Mouse (Mus musculus) forebrain, embryonic 14.5 days (tissue): ENCODE measurements around the gene Aco1. TPM values are rescaled to one million over a fixed set of nuclear protein-coding genes. Genes with fewer than 3 reads are reported as not detected.

Experiments used
- ATAC-seq: fragments of 200-750 bp; cut with Nextera tagmentation; 2 replicates; pipeline ENCODE4 v1.8.0; 2017; ENCODE audit warnings: mild to moderate bottlenecking, moderate library complexity
- DNase-seq: peaks from one replicate; pipeline ENCODE4 v3.0.0-alpha.2; 2015; ENCODE audit warnings: low spot score
- H3K27ac ChIP-seq: fragments of 300-500 bp; sonication (generic); 2 replicates; pipeline ENCODE4 v1.5.1; 2014; ENCODE audit warnings: low read depth, mild to moderate bottlenecking, control low read depth, low read length, moderate library complexity
- H3K27me3 ChIP-seq: fragments of 300-500 bp; sonication (generic); replicated peaks from 2 replicates; pipeline ENCODE4 v1.6.1; 2014; ENCODE audit warnings: low read length, control low read depth, mixed read lengths; ENCODE audit not compliant: control insufficient read depth, insufficient read depth
- H3K36me3 ChIP-seq: fragments of 300-500 bp; sonication (generic); 2 replicates; pipeline ENCODE4 v1.6.1; 2014; ENCODE audit warnings: low read length, control low read depth; ENCODE audit not compliant: control insufficient read depth, insufficient read depth
- H3K4me1 ChIP-seq: fragments of 300-500 bp; sonication (generic); 2 replicates; pipeline ENCODE4 v1.6.1; 2014; ENCODE audit warnings: antibody characterized with exemption, low read length, control low read depth; ENCODE audit not compliant: control insufficient read depth, insufficient read depth
- H3K4me2 ChIP-seq: fragments of 300-500 bp; sonication (generic); 2 replicates; pipeline ENCODE4 v1.6.1; 2014; ENCODE audit warnings: mild to moderate bottlenecking, control low read depth, low read length
- H3K4me3 ChIP-seq: fragments of 300-500 bp; sonication (generic); 2 replicates; pipeline ENCODE4 v1.5.1; 2014; ENCODE audit warnings: low read depth, low read length, control low read depth
- H3K9ac ChIP-seq: fragments of 300-500 bp; sonication (generic); 2 replicates; pipeline ENCODE4 v1.6.1; 2014; ENCODE audit warnings: mild to moderate bottlenecking, low read length, control low read depth, moderate library complexity
- H3K9me3 ChIP-seq: fragments of 300-500 bp; sonication (generic); replicated peaks from 2 replicates; pipeline ENCODE4 v1.6.1; 2016; ENCODE audit warnings: low read length, control low read depth, mixed read lengths; ENCODE audit not compliant: control insufficient read depth
- WGBS: fragments of 180-500 bp; shearing (Covaris S2); extraction: QIAGEN DNeasy Blood & Tissue Kit; methylation state at CpG from one replicate; pipeline ENCODE4 v1.1.7; 2014; 5-methylcytosine and 5-hydroxymethylcytosine counted together
- polyA plus RNA-seq: library from polyadenylated mRNA; unstranded; fragments of >200 nt; fragmentation: Nextera tagmentation; extraction: Ambion mirVana; gene quantifications from 2 replicates; pipeline ENCODE4 v1.2.1, GENCODE M21; 2014

Gene Aco1
- polyA plus RNA-seq, 1 experiment from 2014 or later, result 50.9 TPM

DNA sequence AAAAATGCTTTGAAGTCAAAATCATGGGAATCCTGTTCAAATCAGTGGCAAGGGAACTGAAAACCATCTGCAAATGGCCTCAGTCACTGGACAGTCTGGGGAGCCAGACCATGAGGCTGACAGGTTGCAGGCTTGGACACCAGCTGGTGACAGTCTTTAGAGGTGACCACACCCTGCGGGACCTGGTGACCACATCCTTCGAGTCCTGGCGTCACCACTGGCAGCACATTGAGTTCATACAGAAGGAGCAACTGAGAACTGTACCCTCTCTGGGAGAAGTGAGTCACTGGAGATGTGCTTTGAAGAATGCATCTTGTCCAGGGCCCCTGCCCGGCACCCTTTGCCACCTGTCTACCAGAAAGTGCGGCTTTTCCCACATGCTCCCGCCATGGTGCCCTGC is 86.8 kb downstream of the Aco1 start:
- DNase-seq, result no peak
- 95% methylated on average over 6 of the region's 6 CpGs for WGBS

DNA sequence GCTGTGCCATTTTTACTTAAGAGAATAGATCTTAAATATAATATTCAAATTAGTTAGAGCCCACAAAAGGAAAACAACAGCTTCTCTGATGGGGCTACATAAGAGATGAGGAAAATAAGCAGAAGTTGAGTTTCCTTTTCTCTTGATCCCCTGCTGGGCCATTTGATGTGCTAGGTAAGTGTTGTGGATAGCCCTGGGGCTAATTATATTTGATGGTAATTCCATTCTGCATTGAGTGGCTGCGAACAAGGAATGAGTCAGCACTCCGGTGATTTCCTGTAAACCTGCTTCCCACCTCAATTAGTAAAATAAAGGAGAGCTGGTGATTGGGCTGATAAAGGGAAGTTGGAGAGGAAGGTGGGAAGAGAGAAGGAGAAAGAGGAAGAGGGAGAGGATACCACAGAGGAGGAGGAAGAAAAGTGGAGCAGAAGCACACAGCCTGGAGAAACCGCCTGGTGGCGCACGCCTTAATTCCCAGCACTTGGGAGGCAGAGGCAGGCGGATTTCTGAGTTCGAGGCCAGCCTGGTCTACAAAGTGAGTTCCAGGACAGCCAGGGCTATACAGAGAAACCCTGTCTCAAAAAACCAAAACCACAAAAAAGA is 90.3 kb downstream of the Aco1 start:
- Histone ChIP-seq H3K9ac (no peak overlapping the region), H3K36me3 (no peaks in the 10 kb centered on the region), H3K27me3 (no peaks in the 10 kb centered on the region), H3K4me1 (no peaks in the 10 kb centered on the region), H3K27ac (no peak overlapping the region), H3K4me3 (no peak overlapping the region), H3K4me2 (no peak overlapping the region), H3K9me3 (no peaks in the 10 kb centered on the region)
- WGBS, result 92% methylated on average over 7 of the region's 7 CpGs
- DNase-seq (no peak), ATAC-seq (no peak)

More for the DNA sequence above, 86.8 kb downstream of the Aco1 start:
- no peaks in the 10 kb centered on the region for H3K4me1 ChIP-seq
- no peaks in the 10 kb centered on the region for H3K36me3 ChIP-seq
- no peak overlapping the region for H3K9ac ChIP-seq
- H3K4me2 ChIP-seq, result no peak overlapping the region
- no peaks in the 10 kb centered on the region for H3K9me3 ChIP-seq
- no peak for ATAC-seq
- H3K4me3 ChIP-seq, result no peak overlapping the region
- H3K27ac ChIP-seq, result no peak overlapping the region
- H3K27me3 ChIP-seq, result no peaks in the 10 kb centered on the region

DNA sequence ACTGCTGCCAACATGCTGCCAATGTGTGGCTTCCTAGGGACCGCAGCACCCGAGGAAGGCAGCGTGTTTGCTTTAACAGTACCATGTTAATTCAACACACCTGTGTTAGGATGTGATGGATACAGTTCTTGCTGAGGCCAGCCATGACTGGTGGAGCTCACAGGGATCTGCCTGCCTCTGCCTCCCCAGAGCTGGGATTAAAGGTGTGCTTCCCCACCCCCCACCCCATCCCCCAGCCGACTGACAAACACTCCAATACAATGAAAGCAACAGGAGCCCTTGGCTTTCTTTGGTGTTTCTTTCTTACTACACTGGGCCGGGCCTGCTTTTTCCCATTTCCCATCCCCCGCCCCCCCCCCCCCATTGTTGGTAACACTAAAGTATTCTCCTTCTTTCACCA is 91.4 kb downstream of the Aco1 start:
- DNase-seq (no peak), ATAC-seq (no peak)
- H3K4me1 ChIP-seq, result no peaks in the 10 kb centered on the region; the same call in 1 of the 2 replicates
- H3K27ac ChIP-seq, result no peak overlapping the region
- no peak overlapping the region for H3K4me2 ChIP-seq
- H3K9me3 ChIP-seq, result no peaks in the 10 kb centered on the region
- no peaks in the 10 kb centered on the region for H3K27me3 ChIP-seq
- no peak overlapping the region for H3K4me3 ChIP-seq
- no peaks in the 10 kb centered on the region for H3K36me3 ChIP-seq
- WGBS, result 70% methylated on average over 5 of the region's 6 CpGs
- no peak overlapping the region for H3K9ac ChIP-seq

DNA sequence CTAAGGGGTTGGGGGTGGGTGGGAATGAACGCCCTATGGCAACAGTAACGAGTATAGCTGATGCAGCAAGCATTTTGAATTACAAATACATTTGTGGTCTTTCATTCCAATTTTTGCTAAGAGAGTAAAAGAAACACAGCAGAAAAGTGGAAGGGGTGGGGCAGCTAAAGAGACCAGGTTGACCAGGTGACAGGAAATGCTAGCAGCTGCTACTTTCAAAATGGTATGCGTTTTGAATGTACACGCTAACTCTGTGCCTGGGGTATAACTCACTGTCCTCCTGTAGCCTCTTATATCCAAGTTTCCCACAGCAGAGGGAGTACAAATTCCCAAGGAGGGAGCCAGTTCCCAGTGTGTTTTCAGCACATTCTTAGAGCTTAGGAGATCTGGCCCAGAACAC is 93.9 kb downstream of the Aco1 start:
- Histone ChIP-seq H3K4me1 (peaks cover 3% of the 10 kb centered on the region; the same call in 1 of the 2 replicates), H3K27ac (no peak overlapping the region), H3K4me3 (no peak overlapping the region), H3K9me3 (no peaks in the 10 kb centered on the region), H3K27me3 (no peaks in the 10 kb centered on the region), H3K4me2 (no peak overlapping the region), H3K36me3 (no peaks in the 10 kb centered on the region), H3K9ac (no peak overlapping the region)
- DNase-seq (no peak), ATAC-seq (no peak)
- 85% methylated on average over 4 of the region's 4 CpGs for WGBS

DNA sequence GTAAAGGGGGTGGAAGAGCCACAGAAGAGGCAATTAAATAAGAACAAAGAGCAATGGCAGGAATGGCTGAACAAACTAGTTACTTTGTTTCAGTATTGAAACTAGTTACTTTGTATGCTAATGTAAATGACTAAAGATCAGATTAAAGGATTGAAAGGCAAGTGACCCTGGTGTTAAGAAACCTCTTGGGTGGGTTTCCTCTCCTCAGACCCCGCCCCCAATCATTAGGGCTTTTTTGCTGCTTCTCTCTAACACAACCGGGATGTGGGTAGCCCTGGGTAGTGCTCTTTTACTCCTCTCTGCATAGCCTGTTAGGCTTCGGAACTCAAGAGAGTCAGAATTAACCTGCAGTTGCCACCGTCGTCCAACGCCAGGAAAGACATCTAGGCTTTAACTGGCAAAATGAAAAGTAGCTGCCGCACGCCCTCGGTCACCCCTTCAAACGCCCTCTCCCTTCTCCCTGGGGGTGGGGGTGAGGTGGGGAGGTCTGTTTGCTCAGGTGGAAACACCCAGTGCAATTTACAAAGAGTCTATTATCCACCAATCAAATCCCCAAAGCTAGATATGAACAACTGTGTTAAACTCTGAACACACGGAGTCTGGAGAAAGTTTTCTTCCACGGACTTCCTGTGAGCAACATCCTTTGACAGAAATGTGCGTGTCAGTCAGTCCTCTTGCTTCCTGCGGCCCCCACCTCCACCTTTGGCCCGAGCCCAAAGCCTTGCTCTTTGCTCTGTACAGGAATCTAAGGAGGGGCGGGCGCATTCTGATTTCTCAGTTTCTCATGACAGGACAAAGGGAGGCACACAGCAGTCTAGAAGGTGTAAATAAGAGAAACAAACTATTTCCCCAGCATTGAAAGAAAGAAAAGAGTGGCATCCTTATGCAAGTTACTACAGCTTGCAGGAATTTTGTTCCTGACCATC is 95.9 kb downstream of the Aco1 start:
- DNase-seq (peak; percentile 25), ATAC-seq (peak; percentile 61; the same call in 1 of the 2 replicates)
- peak overlapping the region; percentile 55; the same call in 1 of the 2 replicates for H3K9ac ChIP-seq
- H3K27me3 ChIP-seq, result no peaks in the 10 kb centered on the region
- no peak overlapping the region for H3K27ac ChIP-seq
- no peaks in the 10 kb centered on the region for H3K36me3 ChIP-seq
- peak overlapping the region; percentile 41 for H3K4me3 ChIP-seq
- no peaks in the 10 kb centered on the region for H3K9me3 ChIP-seq
- H3K4me2 ChIP-seq, result peak overlapping the region; percentile 82
- peaks cover 3% of the 10 kb centered on the region; the same call in 1 of the 2 replicates for H3K4me1 ChIP-seq
- under 1% methylated on average over 17 of the region's 17 CpGs for WGBS

DNA sequence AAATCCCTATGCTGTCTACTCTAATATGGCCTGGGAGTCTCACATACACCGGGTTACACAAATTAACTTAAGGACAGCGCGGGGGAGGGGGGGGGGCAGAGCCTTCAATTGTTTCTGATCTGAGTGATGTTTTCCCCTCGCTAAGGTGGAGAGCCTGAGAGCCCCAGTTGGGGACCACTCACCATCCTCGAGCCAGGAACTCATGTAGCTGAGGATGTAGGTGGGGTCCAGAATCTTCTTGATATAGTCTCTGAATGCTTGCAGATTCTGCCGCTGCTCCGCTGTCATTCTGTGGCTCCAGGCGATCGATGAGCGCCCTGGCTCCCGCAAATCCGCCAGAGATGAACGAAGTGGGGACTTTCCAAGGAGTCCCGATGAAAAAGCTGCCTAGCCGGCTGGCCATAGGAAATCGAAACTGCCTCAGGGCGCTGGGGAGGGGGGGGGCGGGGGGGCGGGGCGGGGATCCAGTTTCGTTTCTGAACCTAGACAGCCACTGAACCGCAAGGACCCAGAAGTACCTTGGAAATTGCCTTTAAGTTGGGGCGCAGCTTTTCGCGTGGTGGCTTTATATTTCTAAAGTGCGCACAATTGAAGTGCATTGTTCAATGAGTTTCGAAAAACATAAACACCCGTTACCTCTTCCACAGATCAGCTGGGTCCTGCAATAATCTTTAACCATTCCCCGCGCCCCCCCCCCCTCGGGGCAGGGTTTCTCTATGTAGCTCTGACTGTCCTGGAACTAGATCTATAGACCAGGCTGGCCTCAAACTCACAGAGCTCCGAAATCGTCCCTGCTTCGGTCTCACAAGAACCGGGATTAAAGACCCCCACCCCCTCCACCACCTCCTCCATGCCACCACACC is 96.8 kb downstream of the Aco1 start, which contains the start of gene Ddx58:
Gene Ddx58, minus strand, starts transcription at position 420 of the 863 bp plus-strand sequence.
- Histone ChIP-seq H3K9ac (peak within 1 kb of the TSS; percentile 55), H3K4me2 (peak within 1 kb of the TSS; percentile 82), H3K27me3 (no peaks in the 10 kb centered on the region), H3K4me3 (peak within 1 kb of the TSS; percentile 41), H3K4me1 (peaks cover 3% of the 10 kb centered on the region; the same call in 1 of the 2 replicates), H3K36me3 (no peaks in the 10 kb centered on the region), H3K27ac (no peak within 1 kb of the TSS), H3K9me3 (no peaks in the 10 kb centered on the region)
- WGBS, result 2% methylated on average over 35 of the region's 35 CpGs
- ATAC-seq, result peak; percentile 54; the same call in 1 of the 2 replicates
- DNase-seq, result peak; percentile 46

DNA sequence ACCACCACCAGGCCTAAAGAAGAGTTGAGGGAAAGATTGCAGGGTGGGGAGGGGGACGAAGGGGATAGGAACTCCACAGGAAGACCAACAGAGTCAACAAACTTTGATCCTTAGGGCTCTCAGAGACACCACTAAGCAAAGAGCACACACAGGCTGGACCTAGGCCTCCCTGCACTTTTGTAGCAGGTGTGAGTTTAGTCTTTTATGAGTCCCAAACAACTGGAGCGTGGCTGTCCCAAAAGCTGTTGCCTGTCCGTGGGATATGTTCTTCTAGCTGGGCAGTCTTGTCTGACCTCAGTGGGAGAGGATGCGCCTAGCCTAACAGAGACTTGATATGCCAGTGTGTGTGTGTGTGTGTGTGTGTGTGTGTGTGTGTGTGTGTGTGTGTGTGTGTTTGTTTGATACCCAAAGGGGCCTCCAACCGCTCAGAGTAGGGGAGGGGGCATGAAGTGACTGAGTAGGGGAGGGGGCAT is 97.4 kb downstream of the Aco1 start:
- H3K4me2 ChIP-seq, result peak overlapping the region; percentile 82
- H3K36me3 ChIP-seq, result no peaks in the 10 kb centered on the region
- H3K9me3 ChIP-seq, result no peaks in the 10 kb centered on the region
- peak overlapping the region; percentile 41 for H3K4me3 ChIP-seq
- no peak overlapping the region for H3K27ac ChIP-seq
- peak overlapping the region; percentile 55; the same call in 1 of the 2 replicates for H3K9ac ChIP-seq
- DNase-seq (no peak), ATAC-seq (0 out of 2 replicates have a peak, but pooled peaks have one; percentile 37)
- WGBS, result 49% methylated on average over 5 of the region's 5 CpGs
- peaks cover 3% of the 10 kb centered on the region; the same call in 1 of the 2 replicates for H3K4me1 ChIP-seq
- H3K27me3 ChIP-seq, result no peaks in the 10 kb centered on the region

DNA sequence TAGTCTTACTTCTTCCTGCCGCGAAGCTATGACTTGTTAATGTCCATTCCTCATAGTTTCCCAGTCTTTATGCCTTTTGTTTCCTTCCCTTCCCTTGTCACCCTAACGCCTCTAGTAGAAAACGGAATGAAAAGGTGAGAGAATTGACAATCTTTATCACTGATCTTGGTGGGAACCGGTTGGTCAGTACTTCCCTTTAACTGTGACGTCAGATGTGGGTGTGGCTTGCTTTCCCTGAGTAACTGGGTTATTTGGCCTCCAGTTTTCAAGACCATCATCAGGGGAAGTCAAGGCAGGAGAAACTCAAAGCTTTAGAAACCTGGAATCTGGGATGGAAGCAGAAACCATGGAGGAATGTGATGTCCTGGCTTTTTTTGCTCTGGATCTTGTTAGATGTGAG is 99.0 kb downstream of the Aco1 start:
- Histone ChIP-seq H3K27me3 (no peaks in the 10 kb centered on the region), H3K4me2 (no peak overlapping the region), H3K27ac (no peak overlapping the region), H3K36me3 (no peaks in the 10 kb centered on the region), H3K4me1 (peaks cover 3% of the 10 kb centered on the region; the same call in 1 of the 2 replicates), H3K9ac (no peak overlapping the region), H3K4me3 (no peak overlapping the region), H3K9me3 (no peaks in the 10 kb centered on the region)
- DNase-seq (no peak), ATAC-seq (no peak)
- 53% methylated on average over 6 of the region's 6 CpGs for WGBS
